18 mouse cellular contexts compared by ENCODE assay signal in genomic region chr10:28270273-28270672, GRCm38 (mm10).
"Had no signal": no experiment of that assay in that cellular context is flagged by ENCODE, and none has a peak within 500 bp of the region (broad histone marks: within the 10 kb centered on the region; RNA-seq: fewer than 3 reads in every experiment).

No protein-coding gene starts in this region.

- H3K27ac ChIP-seq: lung, embryonic 15.5 days; macrophage; midbrain, embryonic 13.5 days; midbrain, embryonic 15.5 days; neural tube, embryonic 12.5 days; stomach, embryonic 15.5 days; stomach, postnatal 0 days had no signal

- H3K4me3 ChIP-seq: lung, embryonic 15.5 days; megakaryocyte, embryonic 14.5 days; midbrain, embryonic 13.5 days; midbrain, embryonic 15.5 days; neural tube, embryonic 12.5 days; stomach, embryonic 15.5 days had no signal

- ATAC-seq: liver, postnatal 0 days; lung, postnatal 0 days; midbrain, embryonic 13.5 days; midbrain, embryonic 15.5 days had no signal

- H3K9ac ChIP-seq: liver, postnatal 0 days; lung, embryonic 15.5 days; midbrain, embryonic 13.5 days; midbrain, embryonic 15.5 days; neural tube, embryonic 12.5 days; stomach, embryonic 15.5 days had no signal

- H3K27me3 ChIP-seq: lung, embryonic 15.5 days; megakaryocyte, embryonic 14.5 days; midbrain, embryonic 13.5 days; midbrain, embryonic 15.5 days; neural tube, embryonic 12.5 days; stomach, embryonic 15.5 days had no signal

- H3K36me3 ChIP-seq: midbrain, embryonic 15.5 days had no signal

- DNase-seq: liver, postnatal 0 days; lung, adult 2 months; lung, postnatal 14 days; lung, postnatal 36 days; right cerebral cortex, postnatal 14 days; thymus, adult 2 months; thymus, postnatal 25 days; thymus, postnatal 4 days had no signal

- H3K4me2 ChIP-seq: lung, embryonic 15.5 days; midbrain, embryonic 11.5 days; midbrain, embryonic 13.5 days; midbrain, embryonic 15.5 days; neural tube, embryonic 12.5 days; stomach, embryonic 15.5 days had no signal

- H3K4me1 ChIP-seq: lung, embryonic 15.5 days; megakaryocyte, embryonic 14.5 days; midbrain, embryonic 13.5 days; midbrain, embryonic 15.5 days; neural tube, embryonic 12.5 days; stomach, embryonic 15.5 days had no signal

- H3K9me3 ChIP-seq: lung, embryonic 15.5 days; megakaryocyte, embryonic 14.5 days; midbrain, embryonic 13.5 days; midbrain, embryonic 15.5 days; neural tube, embryonic 12.5 days; stomach, embryonic 15.5 days had no signal
